Mouse (Mus musculus) embryonic facial prominence, embryonic 10.5 days (tissue): Measurements from ENCODE around the gene Alkbh7. TPM values are rescaled to one million over a fixed set of nuclear protein-coding genes. Genes with fewer than 3 reads are reported as not detected.

ENCODE experiments used
- DNase-seq: peaks from one replicate; pipeline ENCODE4 v3.0.0-alpha.2; 2017; ENCODE audit warnings: low spot score
- H3K27ac ChIP-seq: fragments of 300-500 bp; sonication (generic); replicated peaks from 2 replicates; pipeline ENCODE4 v1.5.1; 2016; ENCODE audit warnings: mild to moderate bottlenecking
- H3K27me3 ChIP-seq: fragments of 300-500 bp; sonication (generic); replicated peaks from 2 replicates; pipeline ENCODE4 v1.6.1; 2016; ENCODE audit warnings: low read depth, mild to moderate bottlenecking; ENCODE audit not compliant: poor library complexity, severe bottlenecking
- H3K36me3 ChIP-seq: fragments of 300-500 bp; sonication (generic); replicated peaks from 2 replicates; pipeline ENCODE4 v1.6.1; 2016; ENCODE audit warnings: mild to moderate bottlenecking, moderate library complexity
- H3K4me1 ChIP-seq: fragments of 300-500 bp; sonication (generic); 2 replicates; pipeline ENCODE4 v1.6.1; 2016
- H3K4me3 ChIP-seq: fragments of 300-500 bp; sonication (generic); 2 replicates; pipeline ENCODE4 v1.5.1; 2016; ENCODE audit warnings: mild to moderate bottlenecking, moderate library complexity
- H3K9me3 ChIP-seq: fragments of 300-500 bp; sonication (generic); 2 replicates; pipeline ENCODE4 v1.6.1; 2016; ENCODE audit warnings: mild to moderate bottlenecking
- WGBS: fragments of 180-500 bp; shearing (Covaris S2); methylation state at CpG from one replicate; pipeline ENCODE4 v1.1.7; 2016; 5-methylcytosine and 5-hydroxymethylcytosine counted together
- polyA plus RNA-seq: library from polyadenylated mRNA; unstranded; fragments of >200 nt; fragmentation: Nextera tagmentation; extraction: Ambion mirVana; gene quantifications from 2 replicates; pipeline ENCODE4 v1.2.1, GENCODE M21; 2016

The Alkbh7 gene
- polyA plus RNA-seq, 1 experiment from 2014 or later, result 42.5 TPM

DNA sequence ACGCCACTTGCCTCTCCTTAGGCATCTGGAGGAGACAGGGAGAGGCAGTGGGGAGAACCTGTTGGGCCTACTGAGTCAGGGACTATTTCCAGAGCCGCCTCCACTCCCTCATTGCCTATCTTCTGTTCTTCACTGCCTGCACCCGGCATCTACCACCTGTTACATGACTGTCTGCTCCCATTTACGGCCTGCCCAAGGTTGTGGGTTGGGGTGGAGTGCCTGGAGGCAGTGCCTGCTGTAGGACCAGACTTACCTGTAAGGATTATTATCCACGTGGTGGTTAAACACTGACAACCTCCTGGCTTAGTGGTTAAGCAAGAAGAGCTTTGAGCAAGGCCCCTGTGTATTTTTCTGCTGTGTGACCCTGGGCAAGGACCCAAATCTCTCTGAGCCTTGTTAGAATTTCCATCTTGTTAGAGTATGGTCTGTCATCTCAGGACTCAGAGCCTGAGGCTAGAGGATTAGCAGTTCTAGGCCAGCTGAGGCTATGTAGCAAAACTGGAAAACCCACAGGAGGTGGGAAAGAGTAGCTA, 22.4 kb upstream of the Alkbh7 start:
- H3K9me3 ChIP-seq, result no peaks in the 10 kb centered on the region
- H3K4me3 ChIP-seq, result no peak overlapping the region
- no peak for DNase-seq
- H3K36me3 ChIP-seq, result no peaks in the 10 kb centered on the region
- no peaks in the 10 kb centered on the region for H3K4me1 ChIP-seq
- H3K27me3 ChIP-seq, result no peaks in the 10 kb centered on the region
- H3K27ac ChIP-seq, result no peak overlapping the region
- 78% methylated on average over 5 of the region's 5 CpGs for WGBS

DNA sequence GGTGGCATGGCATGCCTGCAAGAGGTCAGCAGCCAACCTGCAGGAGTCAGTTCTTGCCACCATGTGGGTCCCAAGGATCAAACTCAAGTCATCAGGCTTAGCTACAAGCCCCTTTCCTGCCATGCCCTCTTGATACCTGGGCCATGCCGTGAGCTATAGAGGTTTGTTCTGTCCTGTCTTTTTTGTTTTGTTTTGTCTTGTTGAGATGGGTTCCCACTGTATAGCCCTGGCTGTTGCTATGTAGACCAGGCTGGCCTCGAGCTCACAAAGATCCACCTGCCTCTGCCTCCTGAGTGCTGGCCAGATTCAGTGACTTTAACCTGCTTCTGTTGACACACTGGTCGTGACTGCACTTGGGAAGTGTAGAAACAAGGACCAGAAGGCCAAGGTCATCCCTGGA, 21.7 kb upstream of the Alkbh7 start:
- Histone ChIP-seq H3K4me3 (no peak overlapping the region), H3K27ac (no peak overlapping the region), H3K9me3 (no peaks in the 10 kb centered on the region), H3K36me3 (no peaks in the 10 kb centered on the region), H3K4me1 (no peaks in the 10 kb centered on the region), H3K27me3 (no peaks in the 10 kb centered on the region)
- 84% methylated on average over 3 of the region's 3 CpGs for WGBS
- DNase-seq, result no peak

DNA sequence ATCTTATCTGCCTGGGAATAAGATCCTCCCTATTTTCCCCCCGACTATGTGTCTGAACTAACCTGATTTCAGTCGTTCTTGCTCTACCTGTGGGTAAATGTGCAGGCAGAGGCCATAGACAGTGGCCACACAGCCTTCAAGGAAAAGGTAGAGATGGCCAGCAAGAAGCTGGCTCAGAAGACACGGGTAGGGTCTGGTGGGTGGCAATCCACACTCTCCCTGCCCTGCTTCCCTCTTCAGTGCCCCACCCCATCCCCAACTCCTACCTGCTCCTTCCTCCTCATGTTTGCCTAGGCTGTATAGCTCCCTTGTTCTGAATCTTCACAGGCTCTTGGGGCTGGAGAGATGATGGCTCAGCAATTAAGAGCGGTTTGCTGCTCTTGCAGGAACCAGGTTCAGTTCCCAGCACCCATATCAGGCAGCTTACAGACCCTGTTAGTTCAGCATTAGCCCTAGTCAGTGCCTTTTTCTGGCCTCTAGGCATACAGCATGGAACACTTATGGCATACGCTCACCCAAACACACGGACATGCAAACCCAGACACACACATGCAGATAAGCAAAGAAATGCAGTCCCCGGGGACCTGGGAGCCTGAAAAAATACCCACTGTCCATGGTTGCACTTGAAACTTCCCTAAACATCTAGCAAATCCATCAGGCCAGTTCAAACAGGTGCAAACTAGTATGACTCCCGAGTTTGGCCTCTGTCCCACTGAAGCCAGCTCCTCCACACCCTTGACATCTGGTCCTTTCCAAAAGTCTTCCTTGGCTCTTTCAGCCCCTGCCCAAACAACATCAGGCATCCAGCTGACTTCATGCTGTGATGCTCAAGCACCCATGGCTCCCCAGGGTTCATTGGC, 20.4 kb upstream of the Alkbh7 start:
- Histone ChIP-seq H3K36me3 (no peaks in the 10 kb centered on the region), H3K4me1 (no peaks in the 10 kb centered on the region), H3K9me3 (no peaks in the 10 kb centered on the region), H3K4me3 (no peak overlapping the region), H3K27me3 (no peaks in the 10 kb centered on the region), H3K27ac (no peak overlapping the region)
- WGBS, result 79% methylated on average over 8 of the region's 8 CpGs
- DNase-seq, result no peak

GRCm38 (mm10) chr17:56979524-56979923, 17.6 kb upstream of the Alkbh7 start:
- Histone ChIP-seq H3K4me3 (no peak overlapping the region), H3K9me3 (no peaks in the 10 kb centered on the region), H3K27me3 (no peaks in the 10 kb centered on the region), H3K36me3 (no peaks in the 10 kb centered on the region), H3K4me1 (no peaks in the 10 kb centered on the region), H3K27ac (no peak overlapping the region)
- WGBS, result 34% methylated on average over 8 of the region's 8 CpGs
- DNase-seq, result no peak

- DNase-seq, result no peak
- Histone ChIP-seq H3K27me3 (no peaks in the 10 kb centered on the region), H3K4me1 (no peaks in the 10 kb centered on the region), H3K9me3 (no peaks in the 10 kb centered on the region), H3K4me3 (no peak overlapping the region), H3K27ac (no peak overlapping the region), H3K36me3 (no peaks in the 10 kb centered on the region)
- WGBS, result 79% methylated on average over 7 of the region's 7 CpGs
Measured at GRCm38 (mm10) chr17:56981049-56981448, 16.1 kb upstream of the Alkbh7 start.

GRCm38 (mm10) chr17:56982013-56982412, 15.1 kb upstream of the Alkbh7 start, which contains the start of gene Acer1:
Gene Acer1, minus strand, starts transcription at chr17:56982126.
- DNase-seq, result no peak
- Histone ChIP-seq H3K9me3 (no peaks in the 10 kb centered on the region), H3K27ac (no peak within 1 kb of the TSS), H3K36me3 (no peaks in the 10 kb centered on the region), H3K4me3 (no peak within 1 kb of the TSS), H3K27me3 (no peaks in the 10 kb centered on the region), H3K4me1 (no peaks in the 10 kb centered on the region)
- WGBS, result 71% methylated on average over 5 of the region's 5 CpGs

GRCm38 (mm10) chr17:56984886-56985285, 12.3 kb upstream of the Alkbh7 start:
- no peak overlapping the region for H3K4me3 ChIP-seq
- H3K27me3 ChIP-seq, result no peaks in the 10 kb centered on the region
- no peaks in the 10 kb centered on the region for H3K36me3 ChIP-seq
- no peaks in the 10 kb centered on the region for H3K9me3 ChIP-seq
- WGBS, result 83% methylated on average over 9 of the region's 9 CpGs
- H3K4me1 ChIP-seq, result 0 out of 2 replicates have a peak, but pooled peaks cover 2% of the 10 kb centered on the region
- no peak overlapping the region for H3K27ac ChIP-seq
- no peak for DNase-seq

DNA sequence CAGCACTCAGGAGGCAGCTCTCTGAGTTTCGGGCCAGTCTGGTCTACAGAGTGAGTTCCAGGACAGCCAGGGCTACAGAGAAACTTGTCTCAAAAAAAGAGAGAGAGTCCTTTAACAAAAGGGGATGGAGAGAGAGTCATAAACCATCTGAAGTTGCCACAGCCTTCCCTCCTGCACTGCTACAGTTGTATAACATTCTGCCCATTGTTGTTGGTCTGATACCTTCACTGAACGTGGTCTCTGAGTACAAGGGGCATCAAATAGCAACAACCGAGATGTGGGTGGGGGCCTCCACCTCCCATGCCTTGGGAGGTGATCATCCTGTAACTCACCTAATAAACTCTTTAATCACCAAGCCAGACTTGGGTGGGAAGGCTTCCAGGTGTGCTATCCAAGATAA, 11.5 kb upstream of the Alkbh7 start:
- no peak for DNase-seq
- no peaks in the 10 kb centered on the region for H3K9me3 ChIP-seq
- H3K27ac ChIP-seq, result no peak overlapping the region
- no peaks in the 10 kb centered on the region for H3K27me3 ChIP-seq
- no peak overlapping the region for H3K4me3 ChIP-seq
- H3K4me1 ChIP-seq, result peaks cover 3% of the 10 kb centered on the region; the same call in 1 of the 2 replicates
- H3K36me3 ChIP-seq, result no peaks in the 10 kb centered on the region
- 79% methylated on average over 3 of the region's 3 CpGs for WGBS

- Histone ChIP-seq H3K9me3 (no peaks in the 10 kb centered on the region), H3K27me3 (no peaks in the 10 kb centered on the region), H3K4me3 (no peak overlapping the region), H3K4me1 (peaks cover 9% of the 10 kb centered on the region), H3K36me3 (peaks cover 3% of the 10 kb centered on the region), H3K27ac (no peak overlapping the region)
- WGBS, result 82% methylated on average over 3 of the region's 3 CpGs
- DNase-seq, result no peak
Measured at GRCm38 (mm10) chr17:56986105-56986805, 10.9 kb upstream of the Alkbh7 start.

GRCm38 (mm10) chr17:56988441-56988840, 8.7 kb upstream of the Alkbh7 start:
- Histone ChIP-seq H3K27ac (no peak overlapping the region), H3K9me3 (no peaks in the 10 kb centered on the region), H3K4me1 (peaks cover 13% of the 10 kb centered on the region), H3K27me3 (no peaks in the 10 kb centered on the region), H3K4me3 (no peak overlapping the region), H3K36me3 (peaks cover 25% of the 10 kb centered on the region)
- no peak for DNase-seq
- 87% methylated on average over 7 of the region's 7 CpGs for WGBS

GRCm38 (mm10) chr17:56988921-56989430, 8.2 kb upstream of the Alkbh7 start:
- DNase-seq, result no peak
- peak overlapping the region; percentile 89 for H3K4me3 ChIP-seq
- WGBS, result 72% methylated on average over 7 of the region's 7 CpGs

DNA sequence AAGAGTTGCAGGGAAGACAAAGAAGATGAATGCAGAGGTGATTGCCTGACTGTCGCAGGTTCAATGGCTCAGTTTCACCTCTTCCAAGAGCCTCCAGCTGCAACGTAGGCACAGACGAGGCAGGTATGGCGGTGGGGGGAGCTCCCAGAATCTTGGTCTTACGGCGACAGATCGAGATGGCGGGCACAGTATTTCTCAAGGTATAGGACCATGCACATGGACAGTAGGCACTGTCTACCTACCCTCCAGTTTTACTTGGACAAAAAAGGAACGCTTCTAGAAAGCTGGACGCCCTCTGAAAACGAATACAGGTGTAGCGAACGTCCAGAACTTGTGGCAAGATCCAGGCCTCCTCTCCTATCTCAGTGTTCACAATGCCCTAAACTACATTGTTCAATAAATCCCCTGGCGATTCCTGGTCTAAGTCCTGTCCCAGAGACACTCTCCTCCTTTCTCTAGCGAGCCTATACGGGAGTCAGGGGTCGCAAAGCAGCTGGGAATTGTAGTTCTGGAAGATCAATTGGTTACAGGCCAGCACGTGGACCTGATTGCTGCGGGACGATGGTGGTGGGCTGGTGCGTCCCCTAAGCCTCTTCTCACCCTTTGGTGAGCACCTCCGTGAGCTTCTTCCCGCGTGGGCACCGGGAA, 7.5 kb upstream of the Alkbh7 start:
- H3K27me3 ChIP-seq, result no peaks in the 10 kb centered on the region
- H3K9me3 ChIP-seq, result no peaks in the 10 kb centered on the region
- WGBS, result 5% methylated on average over 25 of the region's 25 CpGs
- peak overlapping the region; percentile 91 for H3K27ac ChIP-seq
- H3K4me1 ChIP-seq, result peaks cover 13% of the 10 kb centered on the region
- H3K36me3 ChIP-seq, result peaks cover 36% of the 10 kb centered on the region
- peak; percentile 86 for DNase-seq
- peak overlapping the region; percentile 89 for H3K4me3 ChIP-seq

More at GRCm38 (mm10) chr17:56988921-56989430, 8.2 kb upstream of the Alkbh7 start:
- H3K27ac ChIP-seq, result peak overlapping the region; percentile 44; the same call in 1 of the 2 replicates
- no peaks in the 10 kb centered on the region for H3K27me3 ChIP-seq
- no peaks in the 10 kb centered on the region for H3K9me3 ChIP-seq
- H3K36me3 ChIP-seq, result peaks cover 30% of the 10 kb centered on the region
- peaks cover 13% of the 10 kb centered on the region for H3K4me1 ChIP-seq
